Mouse (Mus musculus) bone marrow macrophage, adult 2 months (primary cell): ENCODE results near the gene Vps13d.

ENCODE experiments used
- CTCF ChIP-seq: IDR thresholded peaks from 2 replicates; pipeline ENCODE4 v1.5.1; 2012; ENCODE audit warnings: low read depth, mild to moderate bottlenecking, low read length, moderate library complexity
- POLR2A ChIP-seq: IDR thresholded peaks from 2 replicates; pipeline ENCODE4 v1.6.1; 2012; ENCODE audit warnings: mild to moderate bottlenecking, low read depth, low read length, borderline replicate concordance

DNA sequence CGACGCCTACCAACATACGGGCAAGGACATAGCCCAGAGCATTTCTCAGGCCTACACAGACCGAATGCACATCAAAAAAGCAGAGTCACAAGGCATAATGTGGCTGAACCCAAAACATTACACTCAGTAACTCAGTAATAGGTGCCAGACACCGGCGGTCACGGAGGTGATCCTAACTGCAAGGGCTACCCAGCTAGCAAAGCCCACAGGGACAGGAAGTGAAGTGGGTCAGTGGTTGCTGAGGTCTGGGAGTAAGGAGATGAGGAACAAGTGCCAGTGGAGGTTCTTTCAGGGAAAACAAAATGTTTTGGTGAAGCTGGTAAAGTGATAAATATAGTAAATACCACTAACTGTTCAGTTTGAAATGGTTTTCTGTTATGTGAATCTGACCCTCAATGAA is 121.1 kb downstream of the Vps13d start:
- TF ChIP-seq CTCF (no peak), POLR2A (no peak)
